Mouse (Mus musculus): ENCODE measurements around the gene Slc2a13. TPM values are rescaled to one million over a fixed set of nuclear protein-coding genes. Genes with fewer than 3 reads are reported as not detected.

The Slc2a13 gene
- polyA plus RNA-seq (2012; rRNA removed), result 0.13 and 0.24 TPM in 2 replicates

GRCm38 (mm10) chr15:91573111-91573538 is at the start of gene Slc2a13:
Gene Slc2a13 (minus strand): TSS chr15:91573261.

Other genes with a start within 250 kb of the Slc2a13 start
- 0.17 and 0.36 TPM in 2 replicates for gene Lrrk2, start 99.9 kb upstream of the Slc2a13 start, polyA plus RNA-seq (2012; rRNA removed)